Mouse (Mus musculus): Measurements from ENCODE around the gene Hist1h2bm.
"Not testable (repeated sequence)": the region's sequence is repeated elsewhere in the genome, so short reads cannot be mapped to it uniquely, and the experiment has no call there.

Gene Hist1h2bm

DNA sequence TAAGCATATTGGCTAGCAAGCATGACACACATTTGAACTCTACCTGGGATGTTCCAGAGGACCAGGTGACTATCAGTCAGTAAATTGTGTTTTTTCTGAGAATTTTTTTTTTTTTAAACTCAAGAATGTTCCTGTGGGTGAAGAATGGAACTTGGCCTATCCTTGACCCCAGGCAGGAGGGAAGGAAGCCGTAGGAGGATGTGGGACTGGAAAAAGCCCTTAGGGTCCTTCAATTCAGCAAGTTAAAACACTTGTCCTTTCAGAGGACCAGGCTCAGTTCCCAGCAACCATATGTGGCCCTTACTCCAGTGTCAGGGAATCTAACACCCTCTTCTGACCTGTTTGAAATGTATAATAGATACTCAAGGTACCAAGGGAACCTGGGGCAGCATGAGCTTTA is 7.7 kb downstream of the Hist1h2bm start:
- DNase-seq: no peak

DNA sequence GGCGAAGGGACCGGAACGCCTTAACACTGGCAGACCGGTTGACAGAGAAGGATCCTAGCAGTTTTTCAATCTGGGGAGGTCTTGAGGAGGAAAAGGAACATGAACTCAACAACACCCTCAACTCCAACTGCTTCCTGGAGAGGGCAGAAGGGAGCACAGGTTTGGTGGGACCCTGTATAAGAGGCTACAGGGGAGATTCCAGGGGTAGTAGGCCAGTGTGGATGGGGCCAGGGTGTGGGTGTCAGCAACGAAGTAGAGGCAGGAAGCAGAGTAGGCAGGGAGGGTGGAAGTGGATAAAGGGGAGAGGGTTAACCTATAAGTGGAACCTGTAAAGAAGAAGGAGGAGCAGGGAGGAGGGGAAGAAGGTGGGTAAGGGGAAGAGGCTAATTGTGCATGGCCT is 11.6 kb downstream of the Hist1h2bm start:
- DNase-seq: no peak

DNA sequence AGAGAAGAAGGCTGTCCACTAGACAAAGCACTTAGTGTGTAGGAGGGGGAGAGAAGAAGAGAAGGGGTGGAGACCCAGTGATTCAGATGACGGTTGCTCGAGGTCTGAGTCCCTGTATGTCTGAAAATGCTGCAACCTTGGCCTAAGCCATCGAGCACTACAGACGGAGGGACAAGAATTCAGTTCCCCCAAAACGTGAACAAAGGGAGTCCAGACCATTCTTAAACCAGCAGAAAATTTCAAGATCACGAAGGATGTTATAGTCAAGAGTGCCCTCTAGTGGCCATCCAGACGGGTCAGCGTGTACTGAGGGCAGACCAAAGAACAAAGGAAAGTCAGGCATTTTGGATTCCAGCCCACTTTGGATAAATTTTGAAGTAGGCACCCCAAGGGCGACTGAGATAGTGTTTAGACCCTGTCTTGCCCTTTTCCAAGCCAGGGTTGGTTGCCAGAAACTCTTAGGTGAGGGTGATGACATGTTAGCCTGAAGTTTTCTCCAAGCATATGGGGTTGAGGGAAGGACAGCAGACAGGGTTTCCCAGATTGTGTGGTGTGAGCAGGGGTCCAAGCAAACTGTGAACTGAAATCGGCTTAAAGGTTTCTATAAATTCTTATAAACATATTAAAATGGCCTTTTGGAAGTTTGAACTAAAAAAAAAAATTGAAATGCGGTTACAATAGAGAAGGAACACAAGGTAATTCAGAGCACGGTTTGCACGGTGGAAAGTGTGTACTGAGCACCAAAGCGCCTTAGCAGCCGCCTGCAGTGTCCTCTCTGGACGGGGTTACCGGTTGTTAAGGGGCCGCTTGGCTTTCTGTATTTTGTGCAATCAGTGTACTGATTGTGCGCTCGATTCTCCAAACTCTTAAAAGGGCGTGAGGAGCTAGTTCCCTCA is 12.4 kb downstream of the Hist1h2bm start:
- DNase-seq: peak; percentile 85

DNA sequence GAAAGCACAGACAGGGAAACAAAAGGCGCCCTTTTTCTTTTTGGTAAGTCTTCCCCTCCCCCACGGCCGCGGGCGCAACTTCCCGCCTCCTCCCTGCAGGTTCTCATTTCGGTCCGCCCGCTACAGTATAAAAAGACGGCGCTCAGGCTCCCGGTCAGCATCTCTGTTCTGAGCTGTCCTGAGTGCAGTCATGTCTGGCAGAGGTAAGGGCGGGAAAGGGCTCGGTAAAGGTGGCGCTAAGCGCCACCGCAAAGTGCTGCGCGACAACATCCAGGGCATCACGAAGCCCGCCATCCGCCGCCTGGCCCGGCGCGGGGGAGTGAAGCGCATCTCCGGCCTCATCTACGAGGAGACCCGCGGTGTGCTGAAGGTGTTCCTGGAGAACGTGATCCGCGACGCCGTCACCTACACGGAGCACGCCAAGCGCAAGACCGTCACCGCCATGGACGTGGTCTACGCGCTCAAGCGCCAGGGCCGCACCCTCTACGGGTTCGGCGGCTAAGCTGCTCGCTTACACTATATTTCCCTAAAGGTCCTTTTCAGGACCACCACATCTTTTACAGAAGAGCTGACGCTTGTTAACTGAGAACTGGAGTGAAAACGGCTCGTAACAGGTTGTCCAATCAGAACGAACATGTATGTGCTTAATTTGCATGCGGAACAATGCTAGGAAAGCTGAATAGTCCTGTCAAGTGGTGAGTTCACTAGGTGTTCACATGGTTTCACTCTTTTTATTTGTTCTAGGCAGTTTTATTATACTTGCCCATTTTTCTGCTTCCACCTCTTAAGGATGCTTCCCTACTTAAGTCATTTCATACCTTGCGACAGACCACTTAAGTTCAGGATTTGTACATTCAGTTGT is 13.3 kb downstream of the Hist1h2bm start, which contains the start of gene Hist1h4j:
TSS of gene Hist1h4j (plus strand) at position 159 of the 862 bp plus-strand sequence.
- peak; percentile 67 for DNase-seq

DNA sequence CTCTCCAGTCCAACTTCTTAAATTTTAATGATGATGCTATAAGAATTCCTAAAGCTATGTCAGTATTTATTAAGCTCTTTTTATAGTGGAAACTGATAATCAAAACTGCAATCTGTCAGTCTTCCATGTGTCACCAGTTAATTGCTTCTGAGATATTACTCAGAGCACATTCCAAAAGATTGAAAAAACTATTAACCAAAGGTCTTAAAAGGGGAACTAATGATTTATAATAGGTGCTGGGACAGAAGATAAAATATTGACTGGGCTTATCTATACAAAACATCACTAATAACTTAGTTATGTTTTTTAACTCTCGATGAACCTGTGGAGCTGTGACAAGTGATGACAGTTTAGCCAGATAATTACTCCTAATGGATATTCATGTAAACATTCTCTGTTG is 23.2 kb downstream of the Hist1h2bm start:
- no peak for DNase-seq

DNA sequence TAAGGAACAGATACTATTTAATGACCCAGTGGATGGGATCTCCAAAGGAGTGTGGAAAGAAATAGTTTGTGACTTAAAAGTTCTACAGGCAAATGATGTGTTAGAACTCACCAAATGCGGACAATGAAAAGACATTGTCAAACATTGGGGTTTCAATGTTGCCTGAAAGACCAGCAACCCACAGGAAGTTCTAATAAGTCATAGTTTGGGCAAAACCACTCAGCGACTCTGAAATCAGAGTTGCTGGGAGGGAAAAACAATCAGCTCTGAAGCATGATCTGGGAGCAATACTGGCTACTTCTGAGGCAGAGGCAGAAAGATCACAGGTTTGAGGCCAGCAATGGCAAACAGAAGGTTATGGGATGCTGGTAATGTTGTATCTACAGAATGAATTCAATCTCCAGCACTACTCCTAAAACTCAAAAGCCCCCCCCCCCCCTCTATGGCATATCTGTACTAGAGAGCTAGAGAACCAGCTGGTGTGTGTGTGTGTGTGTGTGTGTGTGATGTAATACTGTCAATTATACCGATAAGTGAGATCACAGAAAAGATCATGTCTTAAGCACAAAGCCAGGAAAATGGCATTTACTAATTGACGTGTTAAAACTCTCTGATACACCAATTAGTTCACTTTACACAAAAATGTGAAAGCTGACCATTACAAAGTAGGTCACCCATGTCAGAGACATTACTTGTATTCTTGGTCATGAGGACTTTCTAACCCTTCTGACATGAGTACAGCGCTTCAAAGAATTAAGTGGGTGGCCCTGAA is 27.7 kb downstream of the Hist1h2bm start:
- no peak for DNase-seq

DNA sequence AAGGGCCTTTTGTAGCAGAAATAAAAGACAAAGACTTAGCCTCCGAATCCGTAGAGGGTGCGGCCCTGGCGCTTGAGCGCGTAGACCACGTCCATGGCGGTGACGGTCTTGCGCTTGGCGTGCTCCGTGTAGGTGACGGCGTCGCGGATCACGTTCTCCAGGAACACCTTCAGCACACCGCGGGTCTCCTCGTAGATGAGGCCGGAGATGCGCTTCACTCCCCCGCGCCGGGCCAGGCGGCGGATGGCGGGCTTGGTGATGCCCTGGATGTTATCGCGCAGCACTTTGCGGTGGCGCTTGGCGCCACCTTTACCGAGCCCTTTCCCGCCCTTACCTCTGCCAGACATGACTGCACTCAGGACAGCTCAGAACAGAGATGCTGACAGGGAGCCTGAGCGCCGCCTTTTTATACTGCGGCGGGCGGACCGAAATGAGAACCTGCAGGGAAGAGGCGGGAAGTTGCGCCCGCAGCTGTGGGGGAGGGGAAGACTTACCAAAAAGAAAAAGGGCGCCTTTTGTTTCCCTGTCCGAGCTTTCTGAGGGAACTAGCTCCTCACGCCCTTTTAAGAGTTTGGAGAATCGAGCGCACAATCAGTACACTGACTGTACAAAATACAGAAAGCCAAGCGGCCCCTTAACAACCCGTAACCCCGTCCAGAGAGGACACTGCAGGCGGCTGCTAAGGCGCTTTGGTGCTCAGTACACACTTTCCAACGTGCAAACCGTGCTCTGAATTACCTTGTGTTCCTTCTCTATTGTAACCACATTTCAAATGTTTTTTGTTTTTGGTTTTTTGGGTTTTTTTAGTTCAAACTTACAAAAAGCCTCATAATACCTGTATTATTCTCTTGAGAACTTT is 28.5 kb downstream of the Hist1h2bm start, which contains the start of gene Hist1h4k:
TSS of gene Hist1h4k (minus strand) at position 347 of the 859 bp plus-strand sequence.
- DNase-seq: peak; percentile 86

DNA sequence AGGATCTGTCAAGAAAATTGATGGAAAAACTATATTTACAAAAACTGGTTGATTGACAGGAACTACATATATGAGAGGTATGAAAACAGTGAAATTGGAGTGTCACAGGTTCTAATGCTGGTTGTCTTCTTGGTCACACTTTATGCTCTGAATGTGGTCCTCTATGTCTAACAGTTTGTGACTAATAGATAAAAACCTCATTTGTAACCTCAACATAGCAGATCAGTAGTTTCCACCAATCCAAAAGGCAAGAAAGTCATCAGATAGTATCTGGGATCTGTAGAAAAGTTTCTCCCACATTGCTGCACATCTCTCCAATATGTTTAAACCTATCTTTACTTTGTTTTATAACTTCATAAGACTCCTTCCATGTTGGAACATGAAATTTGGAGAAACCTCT is 29.6 kb downstream of the Hist1h2bm start:
- DNase-seq: no peak

DNA sequence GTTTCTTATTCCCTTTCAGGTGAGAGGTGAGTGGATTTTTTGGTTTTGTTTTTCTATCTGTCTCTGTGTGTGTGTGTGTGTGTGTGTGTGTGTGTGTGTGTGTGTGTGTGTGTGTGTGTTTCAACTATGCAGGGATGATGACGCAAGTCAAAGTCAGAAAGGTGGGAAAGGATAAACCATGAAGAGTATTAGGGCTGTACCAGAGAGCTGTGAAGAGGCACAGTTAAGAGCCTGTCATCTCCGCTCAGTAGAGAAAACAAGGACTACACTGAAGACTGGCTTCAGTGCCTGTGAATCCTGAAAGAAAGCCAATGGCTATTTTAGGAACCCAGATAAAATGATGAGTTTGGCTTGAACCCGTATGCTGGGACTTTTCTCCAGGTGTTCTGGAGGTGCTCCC is 30.0 kb downstream of the Hist1h2bm start:
- DNase-seq: no peak

DNA sequence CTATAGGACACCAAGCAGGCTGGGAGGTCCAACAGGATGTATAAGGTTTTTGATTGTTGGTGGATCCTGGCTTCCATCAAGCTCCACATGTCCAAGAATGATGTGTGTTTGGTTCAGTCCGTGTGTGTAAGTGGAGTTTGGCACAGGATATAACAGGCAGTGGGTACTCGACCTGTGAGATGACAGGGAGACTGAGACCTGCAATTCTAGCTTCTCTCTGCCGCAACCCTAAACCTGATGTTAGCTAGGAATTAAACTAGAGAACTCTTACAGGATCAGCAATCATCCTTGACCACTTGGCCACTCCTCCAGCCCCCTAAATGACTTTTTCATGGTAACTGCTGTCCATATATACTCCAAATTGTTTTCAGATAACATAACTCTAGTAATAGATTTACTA is 30.5 kb downstream of the Hist1h2bm start:
- DNase-seq: no peak

DNA sequence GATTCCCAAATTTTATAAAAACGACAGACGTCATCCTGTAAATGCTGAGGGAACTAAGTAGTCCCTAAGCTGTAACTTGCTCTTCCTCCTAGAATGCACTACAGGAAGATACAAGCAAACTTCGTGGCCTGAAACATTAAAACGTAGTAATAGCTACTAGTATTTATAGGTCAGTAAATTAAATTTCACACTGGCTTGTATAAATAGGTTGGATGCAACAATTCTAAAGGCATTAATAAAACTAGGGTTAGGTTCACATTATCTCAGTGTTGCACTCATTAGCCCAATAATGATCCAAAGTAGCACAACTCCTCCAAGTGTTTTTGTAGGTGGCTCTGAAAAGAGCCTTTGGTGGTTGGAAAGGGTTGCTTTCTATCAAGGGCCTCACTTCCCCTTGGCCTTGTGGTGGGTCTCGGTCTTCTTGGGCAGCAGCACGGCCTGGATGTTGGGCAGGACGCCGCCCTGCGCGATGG is 31.2 kb downstream of the Hist1h2bm start:
- DNase-seq: no peak

DNA sequence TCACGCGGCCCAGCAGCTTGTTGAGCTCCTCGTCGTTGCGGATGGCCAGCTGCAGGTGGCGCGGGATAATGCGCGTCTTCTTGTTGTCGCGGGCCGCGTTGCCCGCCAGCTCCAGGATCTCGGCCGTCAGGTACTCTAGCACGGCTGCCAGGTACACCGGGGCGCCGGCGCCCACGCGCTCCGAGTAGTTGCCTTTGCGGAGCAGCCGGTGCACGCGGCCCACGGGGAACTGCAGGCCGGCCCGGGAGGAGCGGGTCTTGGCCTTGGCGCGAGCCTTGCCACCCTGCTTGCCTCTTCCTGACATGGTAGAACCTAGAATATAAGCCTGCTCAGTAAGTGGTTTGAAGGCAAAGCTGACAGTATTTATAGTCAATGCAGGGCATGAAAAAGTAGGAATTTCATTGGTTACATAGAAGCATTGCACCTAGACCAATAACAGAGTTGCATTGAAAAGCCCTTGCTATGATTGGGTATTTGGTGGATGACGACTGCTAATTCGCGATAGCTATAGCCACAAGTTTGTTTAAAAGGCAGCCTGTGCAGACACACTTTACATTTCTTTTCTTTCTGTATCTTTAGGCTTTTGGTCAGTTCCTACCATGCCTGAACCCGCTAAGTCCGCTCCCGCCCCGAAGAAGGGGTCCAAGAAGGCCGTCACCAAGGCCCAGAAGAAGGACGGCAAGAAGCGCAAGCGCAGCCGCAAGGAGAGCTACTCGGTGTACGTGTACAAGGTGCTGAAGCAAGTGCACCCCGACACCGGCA is 31.9 kb downstream of the Hist1h2bm start, which contains the start of the genes Hist1h2ak and Hist1h2bn:
TSS of gene Hist1h2ak (minus strand) at position 304 of the 762 bp plus-strand sequence.
TSS of gene Hist1h2bn (plus strand) at position 600 of the 762 bp plus-strand sequence.
- peak; percentile 54 for DNase-seq

DNA sequence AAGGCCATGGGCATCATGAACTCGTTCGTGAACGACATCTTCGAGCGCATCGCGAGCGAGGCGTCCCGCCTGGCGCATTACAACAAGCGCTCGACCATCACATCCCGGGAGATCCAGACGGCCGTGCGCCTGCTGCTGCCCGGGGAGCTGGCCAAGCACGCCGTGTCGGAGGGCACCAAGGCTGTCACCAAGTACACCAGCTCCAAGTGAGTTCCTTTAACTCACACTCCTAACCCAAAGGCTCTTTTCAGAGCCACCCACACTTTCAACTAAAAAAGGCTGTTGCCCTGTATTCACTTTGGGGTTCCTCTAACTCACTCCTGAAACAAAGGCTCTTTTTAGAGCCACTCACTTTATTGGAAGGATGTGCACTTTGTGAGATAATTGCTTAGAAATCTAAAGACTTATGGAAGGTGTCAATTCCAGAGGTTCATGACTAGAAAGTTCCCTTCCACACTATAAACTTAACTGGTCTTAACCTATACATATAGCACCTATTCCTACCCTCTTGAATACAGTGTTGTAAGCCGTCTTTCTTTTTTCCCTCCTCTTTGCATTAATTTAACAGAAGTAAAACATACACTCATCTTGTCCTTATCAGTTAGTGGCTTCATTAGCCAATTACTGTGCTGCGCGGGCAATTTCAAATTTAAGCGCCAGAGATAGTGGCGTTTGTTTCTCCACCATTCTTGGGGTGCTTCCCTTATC is 32.6 kb downstream of the Hist1h2bm start:
- DNase-seq: not testable (repeated sequence)

DNA sequence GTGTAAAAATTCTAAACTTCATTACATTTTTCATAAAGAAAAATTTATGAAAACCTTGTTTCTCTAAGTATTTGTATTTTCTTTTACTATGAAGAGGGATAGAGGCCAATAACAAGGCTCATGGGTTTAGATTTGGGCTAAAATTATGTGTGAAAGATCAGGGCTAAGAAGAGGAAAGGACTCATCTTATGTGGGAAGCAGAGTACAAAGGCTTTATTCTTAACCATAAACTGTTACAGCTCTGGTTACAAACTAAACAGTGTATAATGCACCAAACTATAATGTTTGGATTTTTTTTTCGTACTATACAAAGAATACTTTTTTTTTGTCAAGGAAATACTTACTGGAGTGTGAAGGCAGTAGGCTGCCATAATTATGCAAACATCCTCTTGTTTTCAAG is 33.9 kb downstream of the Hist1h2bm start:
- DNase-seq: no peak

Data from lung, postnatal 14 days (tissue).